In the genomic region with DNA sequence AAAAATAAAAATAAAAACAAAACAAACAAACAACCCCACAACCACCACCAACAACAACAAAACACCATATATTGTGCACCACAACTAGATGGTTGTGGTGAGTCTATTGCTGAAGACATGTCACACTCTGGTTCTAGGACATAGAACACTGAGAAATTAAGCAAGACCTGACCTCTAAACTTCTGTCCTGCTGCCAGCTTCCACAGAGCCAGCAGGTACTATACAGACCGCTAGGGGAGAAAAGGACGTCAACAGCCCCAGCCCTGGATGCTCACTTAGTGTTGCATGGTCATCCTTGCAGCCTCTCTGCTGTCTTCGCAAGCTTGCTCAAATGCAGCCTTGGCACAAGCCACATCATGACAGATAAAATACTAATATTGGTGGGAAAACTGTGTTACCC, we compare ENCODE assay signal across 27 mouse cellular contexts. TPM values are rescaled to one million over a fixed set of nuclear protein-coding genes. Genes with fewer than 3 reads are reported as not detected.
"Had no signal": no experiment of that assay in that cellular context is flagged by ENCODE, and none has a peak within 500 bp of the region (broad histone marks: within the 10 kb centered on the region; RNA-seq: fewer than 3 reads in every experiment).

No protein-coding gene starts in this region.

- H3K27me3 ChIP-seq: limb, embryonic 13.5 days; liver, embryonic 15.5 days; neural tube, embryonic 12.5 days; neural tube, embryonic 15.5 days had no signal

- H3K4me3 ChIP-seq: layer of hippocampus, adult 2 months; limb, embryonic 10.5 days; limb, embryonic 13.5 days; liver, embryonic 15.5 days; neural tube, embryonic 12.5 days; neural tube, embryonic 15.5 days had no signal

- H3K4me2 ChIP-seq: limb, embryonic 13.5 days; liver, embryonic 11.5 days; liver, embryonic 15.5 days; midbrain, embryonic 11.5 days; neural tube, embryonic 12.5 days; neural tube, embryonic 15.5 days had no signal

- H3K27ac ChIP-seq: kidney, postnatal 0 days; layer of hippocampus, adult 2 months; limb, embryonic 10.5 days; limb, embryonic 13.5 days; liver, embryonic 15.5 days; neural tube, embryonic 12.5 days; neural tube, embryonic 15.5 days; stomach, postnatal 0 days had no signal

- H3K9me3 ChIP-seq: limb, embryonic 10.5 days; limb, embryonic 13.5 days; liver, embryonic 15.5 days; neural tube, embryonic 12.5 days; neural tube, embryonic 15.5 days had no signal

- H3K9ac ChIP-seq: limb, embryonic 13.5 days; liver, embryonic 15.5 days; neural tube, embryonic 12.5 days; neural tube, embryonic 15.5 days had no signal

- DNase-seq: kidney, adult 18-20 months; kidney, adult 9 months; kidney, postnatal 25 days; layer of hippocampus, adult 9-11 months; lung, adult 2 months; lung, postnatal 14 days; lung, postnatal 4 days; midbrain, embryonic 14.5 days; right cerebral cortex, adult 18-20 months; right cerebral cortex, postnatal 14 days; right cerebral cortex, postnatal 4 days; thymus, adult 2 months; thymus, postnatal 14 days; thymus, postnatal 4 days had no signal

- H3K4me1 ChIP-seq: limb, embryonic 10.5 days; limb, embryonic 13.5 days; neural tube, embryonic 12.5 days; neural tube, embryonic 15.5 days had no signal

- H3K36me3 ChIP-seq: limb, embryonic 10.5 days; limb, embryonic 13.5 days; liver, embryonic 15.5 days; neural tube, embryonic 12.5 days; neural tube, embryonic 15.5 days had no signal

RNA-seq across cellular contexts. Expression of a gene that starts 12.1 kb away (rescaled TPM):
- total RNA-seq: megakaryocyte-erythroid progenitor cell, adult 5-6 weeks had no signal
- polyA plus RNA-seq: large intestine, adult 2 months; limb, embryonic 10.5 days; lung, embryonic 16.5 days; midbrain, embryonic 11.5 days; neural tube, embryonic 12.5 days had no signal

RNA-seq across cellular contexts. Expression of a gene that starts 50.1 kb away (rescaled TPM):
- total RNA-seq: megakaryocyte-erythroid progenitor cell, adult 5-6 weeks had no signal
- polyA plus RNA-seq: limb, embryonic 10.5 days; thymus, adult 2 months had no signal
